Mouse (Mus musculus): ENCODE results near the gene Smyd3.

Smyd3 gene

DNA sequence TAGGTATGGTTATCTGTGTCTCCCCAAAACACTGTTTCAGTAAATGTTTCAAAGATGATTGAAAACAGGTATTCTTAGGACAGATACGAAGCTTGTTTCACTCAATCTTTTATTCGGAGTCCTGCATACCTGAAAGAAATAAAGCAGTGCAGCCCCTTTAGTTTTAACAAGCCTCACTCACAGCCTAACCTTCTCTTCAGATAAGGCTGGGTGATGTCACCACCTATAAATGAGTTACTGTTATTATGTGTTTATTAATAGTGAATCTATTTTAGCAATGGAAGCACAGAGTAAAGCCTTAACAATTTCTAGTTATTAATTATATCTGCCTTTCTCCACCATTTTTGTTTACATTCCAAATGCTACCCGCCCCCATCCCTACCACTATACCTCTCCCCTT lies 228.1 kb downstream of the Smyd3 start:
- no peak for DNase-seq (ENCODE audit: low read depth)

DNA sequence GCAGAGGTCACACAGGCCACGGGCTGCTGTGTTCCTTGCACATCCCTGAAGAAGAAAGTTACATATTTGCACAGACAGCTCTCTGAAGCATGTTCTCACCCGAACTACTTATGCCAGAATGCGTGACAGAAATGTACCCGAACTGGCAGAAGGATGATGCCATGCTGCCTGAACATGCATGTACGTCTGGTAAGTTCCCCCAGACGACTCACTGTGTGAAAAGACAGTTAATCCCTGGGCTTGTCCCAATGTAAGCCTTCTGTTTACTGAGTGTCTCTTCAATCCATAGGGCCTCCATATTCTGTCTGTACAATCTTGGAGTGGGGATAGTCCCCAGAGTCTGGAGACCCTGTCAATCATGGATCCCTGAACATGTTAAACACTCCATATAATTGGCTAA lies 231.1 kb downstream of the Smyd3 start:
- DNase-seq (ENCODE audit: low read depth) = no peak

DNA sequence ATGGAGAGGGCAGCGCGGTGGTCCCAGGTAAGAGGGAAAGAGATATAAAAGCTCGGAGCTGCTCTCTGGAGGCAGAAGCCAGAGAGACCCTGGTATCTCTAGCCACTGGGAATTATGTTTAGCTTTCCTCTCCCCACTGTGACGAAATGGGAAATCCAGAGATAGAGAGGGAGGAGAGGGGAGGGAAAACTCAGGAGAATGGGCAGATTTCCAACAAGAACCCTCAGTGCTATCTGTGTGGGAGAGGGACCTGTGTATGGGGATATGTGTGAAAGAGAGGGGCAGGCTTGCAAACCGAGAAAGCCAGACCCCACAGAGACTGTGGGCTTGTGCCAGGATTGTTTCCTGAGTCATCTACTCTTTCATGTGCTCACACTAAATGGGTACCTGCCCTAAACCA lies 235.0 kb downstream of the Smyd3 start:
- no peak for DNase-seq (ENCODE audit: low read depth)

DNA sequence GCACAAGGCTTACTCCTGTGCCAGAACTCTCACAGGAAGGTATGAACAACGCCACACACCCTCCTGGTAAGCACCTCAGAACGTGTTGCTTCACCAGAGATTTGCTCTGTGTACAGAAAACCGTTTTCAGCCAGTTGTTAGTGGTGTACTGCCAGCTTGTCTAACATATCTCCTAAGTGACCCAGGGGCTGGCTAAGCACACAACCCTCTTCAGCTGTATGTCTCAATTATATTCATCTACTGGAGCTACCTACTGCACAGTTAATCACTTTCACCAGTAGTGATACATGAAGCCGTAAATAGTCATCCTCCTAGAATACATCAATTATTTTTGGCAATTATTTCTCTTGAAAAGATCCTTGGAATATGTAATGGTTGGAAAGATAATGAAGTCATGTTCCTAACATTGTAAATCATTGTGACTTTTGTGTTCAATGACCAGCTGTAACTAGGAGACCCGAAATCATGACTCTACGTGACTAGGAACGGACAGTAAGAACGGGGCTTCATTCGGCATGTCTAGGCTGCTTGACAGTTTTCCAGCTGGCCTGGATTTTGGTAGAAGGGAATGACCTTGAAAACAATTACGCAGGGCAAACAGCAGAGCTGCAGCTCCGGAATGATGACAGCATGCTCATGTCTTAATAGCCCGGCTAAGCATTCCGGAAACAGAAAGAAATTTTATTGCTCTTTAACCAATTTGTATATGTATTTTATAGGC lies 236.3 kb downstream of the Smyd3 start:
- no peak for DNase-seq (ENCODE audit: low read depth)

DNA sequence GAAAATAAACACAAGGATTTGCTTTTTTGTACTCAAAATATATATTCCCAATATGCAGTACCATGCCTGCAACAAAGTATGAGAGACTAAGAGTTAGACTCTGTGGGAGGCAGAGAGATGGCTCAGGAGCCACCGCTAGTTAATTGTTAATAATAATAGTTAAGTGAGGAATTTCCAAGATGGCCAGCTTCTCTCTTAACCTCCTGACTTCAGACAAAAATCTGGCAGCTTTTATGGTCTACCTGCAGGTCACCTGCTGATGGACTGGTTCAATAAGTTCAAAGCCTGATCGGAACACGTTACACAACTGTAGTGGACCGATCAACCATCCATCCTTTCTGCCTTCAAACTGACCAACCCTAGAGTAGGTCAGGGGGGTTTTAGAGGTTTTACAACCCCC lies 238.7 kb downstream of the Smyd3 start:
- DNase-seq (ENCODE audit: low read depth) = no peak

DNA sequence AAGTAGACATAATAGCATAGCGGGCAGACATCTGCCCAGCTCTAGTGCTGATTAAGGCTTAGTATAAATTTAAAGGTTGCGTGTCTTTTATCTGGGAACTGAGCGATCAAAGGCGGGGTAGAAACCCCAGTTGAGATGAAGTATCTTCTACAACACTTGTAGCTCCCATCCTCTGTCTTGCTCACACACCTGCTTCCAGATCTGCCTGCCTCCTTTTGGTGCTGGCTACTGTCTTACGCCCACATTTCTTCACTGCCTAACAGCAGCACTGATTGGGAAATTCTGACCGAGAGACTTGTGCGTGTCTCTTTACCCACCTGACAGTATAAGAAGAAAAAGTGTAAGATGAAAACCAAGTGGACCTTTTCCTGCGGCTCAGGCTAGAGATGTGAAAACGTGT lies 240.5 kb downstream of the Smyd3 start:
- DNase-seq (ENCODE audit: low read depth) = no peak

DNA sequence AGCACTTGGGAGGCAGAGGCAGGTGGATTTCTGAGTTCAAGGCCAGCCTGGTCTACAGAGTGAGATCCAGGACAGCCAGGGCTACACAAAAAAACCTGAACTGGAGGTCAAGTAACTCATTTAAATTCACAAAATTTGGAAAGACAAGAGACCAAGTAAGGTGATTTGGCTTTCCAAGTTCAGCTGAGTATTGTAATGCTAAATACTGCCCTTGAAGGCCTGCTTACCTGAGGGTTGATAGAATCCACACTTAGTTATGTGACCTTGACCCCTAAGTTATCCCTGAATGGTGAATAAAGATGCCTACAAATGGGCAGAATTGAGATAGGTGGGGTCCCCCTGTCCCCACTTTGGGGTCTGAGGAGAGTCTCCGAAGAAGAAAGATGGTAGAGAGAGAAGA lies 241.0 kb downstream of the Smyd3 start:
- no peak for DNase-seq (ENCODE audit: low read depth)

DNA sequence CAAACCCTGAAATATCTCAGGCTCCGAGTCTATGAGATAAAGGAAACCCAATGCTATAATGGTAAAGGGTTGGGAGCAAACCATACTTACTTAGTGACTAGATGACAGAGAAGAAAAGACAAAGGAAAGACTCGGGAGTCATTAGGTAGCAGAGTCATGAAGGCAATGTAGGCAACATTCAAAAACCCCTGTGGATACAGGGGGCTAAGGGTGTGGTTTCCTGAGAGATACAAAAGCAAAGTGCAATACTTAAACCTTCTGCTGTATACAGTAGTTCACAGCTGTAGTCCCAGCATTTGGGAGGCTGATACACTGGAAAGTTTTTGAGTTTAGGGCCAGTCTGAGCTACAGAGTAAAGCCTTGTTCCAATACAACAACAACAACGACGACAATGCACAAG lies 244.9 kb downstream of the Smyd3 start:
- no peak for DNase-seq (ENCODE audit: low read depth)

DNA sequence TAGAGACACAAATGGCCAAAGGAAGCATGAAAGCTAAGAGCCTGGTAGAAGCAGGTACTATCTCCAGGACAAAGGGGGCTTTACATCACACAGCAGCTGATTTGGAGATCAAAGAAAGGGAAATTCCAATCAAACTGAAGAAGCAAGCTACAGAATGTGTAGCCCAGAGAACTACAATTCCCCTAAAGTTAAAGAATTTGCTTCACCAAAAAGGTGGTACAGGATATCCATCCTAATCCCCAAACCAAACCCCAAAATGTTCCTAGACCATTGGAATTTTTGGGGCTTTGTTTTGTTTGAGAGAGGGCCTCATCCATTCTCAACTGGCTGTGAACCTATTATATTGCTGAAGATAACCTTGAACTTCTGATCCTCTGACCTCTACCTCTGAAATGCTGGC lies 245.5 kb downstream of the Smyd3 start:
- no peak for DNase-seq (ENCODE audit: low read depth)

DNA sequence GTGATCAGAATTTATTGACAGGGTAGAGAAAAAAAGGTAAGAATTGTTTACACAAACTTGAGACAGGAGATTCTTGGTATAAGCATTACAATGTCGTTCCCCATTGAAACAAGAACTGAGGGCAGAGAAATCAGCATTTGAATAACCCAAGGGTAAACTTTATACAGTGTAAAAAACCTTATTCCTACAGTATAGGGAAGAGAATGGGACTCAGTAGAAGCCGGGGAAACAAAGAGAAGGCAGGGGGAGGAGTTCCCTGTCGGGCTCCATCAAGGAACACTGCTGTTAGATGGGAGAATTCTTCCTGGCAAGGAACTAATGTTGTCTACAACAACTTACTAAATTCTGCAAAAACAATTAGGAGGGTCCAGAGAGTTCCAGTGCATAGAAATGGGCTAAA lies 250.9 kb downstream of the Smyd3 start:
- DNase-seq (ENCODE audit: low read depth) = no peak

DNA sequence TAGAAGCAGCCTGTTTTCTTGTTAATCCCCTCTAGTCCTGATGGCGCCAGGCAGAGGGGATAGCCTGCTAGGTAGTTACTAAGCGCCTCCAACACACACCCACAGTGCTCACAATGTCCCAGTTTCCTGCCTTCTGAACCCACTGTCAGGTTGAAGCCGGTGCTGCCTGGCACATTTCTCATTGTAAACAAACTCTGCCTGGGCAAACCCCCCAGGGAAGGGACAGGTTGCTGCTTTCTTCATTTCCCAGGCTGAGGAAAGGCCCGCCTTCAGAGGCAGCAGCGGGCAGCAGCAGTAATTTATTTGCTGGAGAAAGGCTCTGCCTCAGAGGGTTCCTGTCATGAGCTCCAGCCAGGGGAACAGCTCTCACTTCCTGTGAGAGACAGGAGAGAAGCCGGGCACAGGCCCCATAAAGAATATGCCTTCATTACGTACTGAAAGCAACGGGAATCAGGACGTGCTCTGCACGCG lies 256.3 kb downstream of the Smyd3 start:
- no peak for DNase-seq (ENCODE audit: low read depth)

DNA sequence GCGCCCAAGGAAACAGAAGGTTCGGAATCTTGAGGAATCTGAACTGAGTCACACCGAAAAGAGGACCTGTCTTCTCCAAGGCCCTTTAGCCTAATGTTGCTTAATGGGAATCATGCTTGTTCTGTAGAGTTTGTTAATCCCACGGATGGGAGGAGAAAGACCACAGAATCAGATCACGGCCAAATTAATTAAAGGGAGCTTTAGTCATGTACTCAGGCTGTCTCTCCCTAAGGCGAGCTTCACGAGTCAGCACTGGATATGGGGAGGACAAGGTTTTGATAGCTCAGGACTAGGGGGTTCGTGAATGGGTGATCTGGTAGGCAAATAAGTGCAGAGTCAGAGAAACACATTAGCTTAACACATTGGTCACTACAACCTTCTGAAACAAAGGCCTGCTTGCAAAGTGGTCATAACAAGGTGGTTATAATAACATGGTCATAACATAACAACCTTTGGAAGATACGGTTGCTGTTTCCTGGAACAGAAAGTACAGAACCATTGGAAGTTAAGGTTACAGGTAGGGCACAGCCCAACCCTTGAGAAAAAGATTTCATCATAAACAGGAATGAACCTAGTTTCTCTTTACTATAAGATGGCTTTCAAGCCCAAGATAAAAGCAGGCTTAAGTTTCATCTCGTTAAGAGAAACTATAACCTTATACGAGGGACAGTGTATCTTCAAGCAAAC lies 261.9 kb downstream of the Smyd3 start:
- no peak for DNase-seq (ENCODE audit: low read depth)

DNA sequence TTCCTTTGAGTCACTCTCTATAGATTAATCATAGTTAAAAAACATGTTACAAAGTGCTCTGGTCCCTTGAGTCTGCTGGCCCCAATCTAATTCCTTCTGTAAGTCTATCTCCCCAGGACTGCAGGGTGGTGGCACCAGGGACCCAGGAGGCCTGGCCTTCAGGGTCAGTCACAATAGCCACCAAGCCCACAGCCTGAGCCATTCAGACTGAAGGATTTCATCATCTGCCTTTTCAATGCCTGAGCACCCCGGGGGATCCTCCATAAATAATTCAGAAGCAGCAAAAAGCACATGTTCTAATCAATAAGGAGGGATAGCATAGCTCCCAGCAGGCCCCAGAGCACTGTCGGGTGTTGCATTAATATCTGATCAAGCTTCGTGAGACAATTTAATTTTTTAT lies 263.3 kb downstream of the Smyd3 start:
- no peak for DNase-seq (ENCODE audit: low read depth)

DNA sequence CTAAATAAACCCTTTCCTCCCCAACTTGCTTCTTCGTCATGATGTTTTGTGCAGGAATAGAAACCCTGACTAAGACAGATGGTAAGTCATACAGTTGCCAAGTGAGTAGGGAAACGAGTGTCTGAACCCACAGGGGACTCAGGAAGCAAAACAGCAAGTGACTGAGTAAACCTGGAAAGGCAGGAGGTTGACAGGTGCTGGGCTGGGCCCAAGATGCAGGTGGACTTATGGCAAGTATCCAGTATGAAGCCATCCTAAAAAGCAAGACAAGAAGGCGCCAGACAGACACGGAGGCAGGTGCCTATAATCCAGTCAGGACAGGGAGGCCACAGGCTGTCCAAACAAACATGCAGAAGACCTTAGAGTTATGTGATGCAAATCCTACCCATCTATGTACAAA lies 265.2 kb downstream of the Smyd3 start:
- DNase-seq (ENCODE audit: low read depth) = no peak

DNA sequence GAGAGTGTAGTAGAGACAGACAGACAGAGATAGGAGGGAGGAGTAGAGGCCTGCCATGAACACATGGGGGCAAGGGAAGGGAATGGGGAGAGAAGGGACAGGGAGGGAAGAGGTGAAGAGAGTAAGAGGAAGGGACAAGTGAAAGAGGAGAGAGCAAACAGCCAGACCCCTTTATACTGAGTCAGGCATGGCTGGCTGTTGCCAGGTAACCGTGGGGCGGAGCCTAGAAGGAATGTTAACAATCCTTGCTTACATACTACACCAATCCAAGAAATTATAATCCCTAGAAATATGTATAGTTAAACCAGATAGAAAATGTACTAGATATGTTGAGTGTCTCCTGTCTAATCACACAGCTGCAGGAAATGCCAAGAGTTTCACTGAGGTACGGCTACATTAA lies 267.5 kb downstream of the Smyd3 start:
- peak; percentile 17 for DNase-seq (ENCODE audit: low read depth)

DNA sequence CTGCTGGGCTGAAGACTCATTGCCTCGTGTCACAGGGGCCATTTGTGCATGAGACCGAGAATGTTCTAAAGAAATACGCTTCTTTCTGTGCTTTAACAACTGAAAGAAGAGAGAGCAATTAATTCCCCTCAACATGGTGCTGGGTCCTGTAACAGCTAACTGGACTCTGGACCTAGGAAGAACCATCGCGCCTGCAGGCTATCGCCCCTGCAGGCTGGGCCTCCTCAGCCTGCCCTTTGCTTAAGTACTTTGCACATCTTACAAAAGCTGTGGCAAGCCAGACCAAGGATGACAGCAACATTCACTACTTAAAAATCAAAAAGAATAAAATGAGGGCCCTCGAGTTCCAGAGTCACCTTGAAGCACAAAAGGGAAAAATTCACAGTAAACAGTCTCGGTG lies 274.3 kb downstream of the Smyd3 start:
- no peak for DNase-seq (ENCODE audit: low read depth)

DNA sequence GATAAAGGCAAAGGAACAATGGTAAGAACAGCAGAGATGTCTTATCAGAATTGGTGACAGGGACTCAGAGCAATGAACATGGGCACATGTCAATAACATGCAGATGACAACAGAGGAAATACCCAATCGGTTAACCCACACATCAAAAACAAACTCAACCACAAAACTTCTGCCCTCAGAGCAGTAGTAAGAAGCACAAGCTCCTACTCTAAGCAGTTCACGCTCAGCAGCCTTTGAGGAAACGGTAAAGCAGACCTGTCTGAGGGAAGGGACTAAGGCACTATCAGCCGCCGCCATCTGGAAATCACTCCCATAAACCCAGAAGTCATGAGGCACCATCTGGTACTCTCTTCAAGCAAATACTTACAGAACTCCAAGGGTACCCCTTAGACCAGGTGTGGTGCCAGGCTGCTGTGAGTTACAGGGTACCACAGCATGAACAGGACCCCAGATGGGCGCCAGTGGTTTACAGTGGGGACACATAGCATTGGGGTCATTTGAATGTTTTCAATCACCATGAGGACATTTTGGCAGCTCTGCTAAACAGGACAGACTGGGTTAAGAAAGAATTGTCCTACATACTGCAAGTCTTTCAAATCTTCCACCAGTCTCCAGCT lies 277.1 kb downstream of the Smyd3 start:
- DNase-seq (ENCODE audit: low read depth) = no peak

DNA sequence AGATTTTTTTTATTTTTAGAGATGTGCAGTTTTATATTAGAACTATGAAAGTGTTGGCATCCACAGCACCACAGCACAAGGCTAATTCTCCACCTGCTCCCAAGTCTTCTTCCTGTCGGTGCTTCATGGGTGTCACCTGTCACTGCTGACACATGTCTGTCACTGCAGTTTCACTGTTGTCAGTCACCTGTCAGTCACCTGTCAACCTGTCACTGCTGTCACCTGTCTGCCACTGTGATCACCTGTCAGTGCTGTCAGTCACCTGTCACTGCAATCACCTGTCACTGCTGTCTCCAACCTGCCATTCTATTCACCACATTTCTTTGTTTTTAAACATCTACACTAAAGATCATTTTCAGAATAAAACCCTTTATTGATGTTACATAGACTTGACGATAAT lies 279.2 kb downstream of the Smyd3 start:
- no peak for DNase-seq (ENCODE audit: low read depth)

DNA sequence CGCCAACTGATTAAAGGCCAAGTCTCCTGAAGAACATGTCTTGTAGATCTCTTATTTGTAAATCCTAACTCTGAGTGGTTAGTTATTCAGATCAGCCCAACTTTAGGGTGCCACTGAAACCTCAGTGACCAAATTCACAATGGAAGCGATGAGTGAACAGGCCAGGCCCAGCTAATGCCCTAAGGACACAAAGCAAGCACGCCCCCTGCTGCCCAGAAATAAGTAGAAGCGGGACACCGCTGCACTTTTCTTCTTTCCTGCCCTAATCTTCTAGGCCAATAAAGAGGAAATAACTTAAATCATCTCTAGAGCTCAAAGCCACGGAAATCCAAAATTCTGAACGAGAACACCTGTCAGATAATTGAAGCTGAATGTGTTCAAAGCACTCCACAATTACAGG lies 279.9 kb downstream of the Smyd3 start:
- peak; percentile 25 for DNase-seq (ENCODE audit: low read depth)

DNA sequence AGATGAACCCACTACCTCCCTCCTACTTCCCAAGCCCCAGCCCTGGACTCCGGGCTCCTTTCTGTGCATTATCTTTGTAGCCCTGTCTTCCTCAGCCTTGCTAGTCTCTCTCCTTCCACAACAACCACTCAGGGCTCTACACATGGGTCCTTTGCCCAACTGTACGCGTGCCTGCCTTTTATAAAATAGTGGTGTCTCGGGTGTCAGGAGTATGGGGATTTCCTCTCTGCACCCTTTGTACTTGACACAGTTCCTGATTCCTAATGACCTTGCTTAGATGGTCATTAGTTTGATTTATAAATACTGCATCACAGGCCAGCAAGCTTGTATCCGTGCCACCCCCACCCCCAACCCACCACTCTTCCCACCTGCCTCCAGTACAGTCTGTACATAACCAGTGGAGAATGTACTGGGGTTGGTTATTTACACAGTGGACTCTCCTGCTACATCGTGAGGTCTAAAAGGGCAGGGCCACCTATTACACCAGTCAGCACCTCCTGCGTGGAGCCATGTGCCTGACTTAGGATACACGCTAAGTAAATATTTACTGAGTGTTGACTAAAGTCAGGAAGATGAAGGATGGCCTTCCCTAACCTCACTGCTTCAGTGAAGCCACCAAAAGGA lies 281.5 kb downstream of the Smyd3 start:
- no peak for DNase-seq (ENCODE audit: low read depth)

DNA sequence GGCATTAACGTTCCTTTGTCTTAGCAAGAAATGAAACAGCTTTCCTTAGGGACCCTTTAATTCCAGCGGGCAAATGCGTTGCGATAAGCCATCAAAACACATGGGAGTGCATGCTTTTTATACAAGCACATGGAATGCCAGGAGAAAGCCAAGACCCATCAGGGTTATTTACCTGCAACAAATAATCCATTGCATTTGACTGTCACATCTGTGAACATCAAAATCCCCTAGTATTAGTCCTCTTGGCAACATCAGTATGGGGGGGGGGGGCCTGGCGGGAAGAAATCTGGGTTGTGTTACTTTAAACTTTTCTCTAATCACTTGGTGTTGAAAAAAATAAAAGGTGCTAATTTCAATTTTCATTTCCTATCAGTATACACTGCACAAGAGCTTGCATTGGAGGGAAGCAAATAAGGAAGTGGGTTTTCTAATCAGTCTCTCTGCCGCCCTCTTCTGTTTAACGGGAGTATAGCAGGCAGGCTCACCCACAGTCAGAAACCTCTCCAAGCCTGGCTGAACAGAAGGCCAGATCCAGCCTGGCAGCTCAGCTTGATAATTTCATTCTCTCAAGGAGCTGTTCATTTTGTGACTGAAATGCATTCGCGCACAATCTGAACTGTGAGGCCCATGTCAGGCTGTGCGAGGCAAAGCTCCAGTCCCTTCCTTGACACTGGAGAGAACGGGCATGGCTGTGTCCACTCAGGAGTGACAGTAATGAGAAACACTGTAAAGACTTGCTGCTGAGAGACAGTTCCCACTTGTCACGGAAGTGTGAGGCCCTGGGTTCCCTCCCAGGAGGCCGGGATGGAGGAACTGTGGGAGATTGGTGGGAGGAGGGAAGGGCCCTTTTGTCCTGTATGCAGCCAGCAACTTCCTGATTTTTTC lies 285.8 kb downstream of the Smyd3 start:
- peak; percentile 88 for DNase-seq (ENCODE audit: low read depth)

DNA sequence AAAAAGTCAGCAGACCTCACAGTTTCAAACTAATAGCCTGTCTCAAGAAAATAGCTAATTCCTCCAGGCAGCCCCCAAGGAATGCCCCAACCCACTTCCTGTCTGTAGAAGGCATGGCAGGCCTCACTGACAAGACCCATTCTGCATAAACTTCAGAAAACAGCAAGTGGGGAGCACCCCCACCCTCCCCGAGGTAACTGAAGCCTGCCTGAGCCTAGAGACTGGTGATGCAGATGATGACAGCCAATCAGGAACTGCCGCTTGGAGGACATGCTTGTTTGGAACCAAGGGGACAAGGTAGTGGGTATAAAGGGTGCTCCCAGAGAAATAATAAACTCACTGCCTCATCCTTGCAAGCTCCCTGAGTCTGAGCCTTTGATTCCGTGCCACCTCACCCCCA lies 288.3 kb downstream of the Smyd3 start:
- DNase-seq (ENCODE audit: low read depth) = no peak
